Mouse (Mus musculus) ES-E14 (cell line): ENCODE data around the gene Cacybp.

Experiments used
- HCFC1 ChIP-seq: IDR thresholded peaks from 2 replicates; pipeline ENCODE4 v1.6.1; 2012; ENCODE audit warnings: low read length, inconsistent platforms, borderline replicate concordance; ENCODE audit not compliant: insufficient read depth
- ZC3H11A ChIP-seq: IDR thresholded peaks from 2 replicates; pipeline ENCODE4 v1.6.1; 2012; ENCODE audit warnings: low read depth, mild to moderate bottlenecking, inconsistent platforms, low read length, borderline replicate concordance

DNA sequence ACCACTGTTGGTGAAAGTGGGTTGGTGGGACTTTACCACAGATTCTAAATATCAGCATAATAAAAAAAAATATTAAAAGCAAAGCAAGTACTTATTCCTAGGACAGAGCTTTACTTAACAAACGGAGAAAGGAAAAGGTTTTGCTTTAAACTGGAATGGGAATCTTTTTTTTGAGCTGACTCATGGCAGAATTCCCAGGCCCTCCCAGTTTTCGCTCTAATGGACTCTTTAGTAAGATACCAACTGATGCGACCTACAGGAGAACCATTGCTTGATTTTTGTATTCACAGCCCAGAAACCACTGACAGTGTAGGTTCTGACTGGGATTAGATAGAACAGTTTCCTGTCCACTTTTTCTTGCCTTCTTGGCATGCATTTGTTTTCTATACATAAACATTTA, 2.1 kb downstream of the Cacybp start:
- no peak for TF ChIP-seq ZC3H11A
- TF ChIP-seq HCFC1: no peak
